Mouse (Mus musculus): ENCODE results near the gene Metrn.

Gene Metrn

DNA sequence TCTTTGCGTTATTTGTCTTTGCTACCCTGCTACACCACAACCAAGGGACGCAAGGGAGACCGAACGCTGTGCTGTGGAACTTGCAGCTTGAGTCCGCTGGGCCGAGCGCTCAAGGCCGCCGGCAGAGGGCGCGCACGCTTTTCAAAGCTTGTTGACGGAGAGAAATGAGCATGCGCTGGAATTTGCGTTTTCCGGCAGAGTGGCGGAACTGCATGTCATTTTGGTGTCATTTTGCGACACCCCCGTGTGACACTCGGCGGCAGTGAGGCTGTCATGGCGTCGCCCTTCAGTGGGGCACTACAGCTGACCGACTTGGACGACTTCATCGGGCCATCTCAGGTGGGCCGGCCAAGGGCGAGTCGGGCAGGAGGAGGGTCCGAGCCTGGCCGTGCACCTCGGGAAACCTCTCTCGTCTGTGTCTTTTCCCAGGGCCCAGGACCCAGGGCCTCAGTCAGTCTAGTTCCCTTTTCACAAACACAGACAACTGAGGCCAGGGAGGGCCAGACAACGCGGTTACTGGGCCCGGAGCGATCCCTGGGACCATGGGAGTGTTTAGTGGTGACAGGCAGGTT is 23.3 kb downstream of the Metrn start, which contains the start of gene Narfl:
TSS of gene Narfl (plus strand) at position 228 of the 572 bp plus-strand sequence.
- peak; percentile 95 to 98 for DNase-seq (ENCODE audit: low spot score in 2 of 2)

DNA sequence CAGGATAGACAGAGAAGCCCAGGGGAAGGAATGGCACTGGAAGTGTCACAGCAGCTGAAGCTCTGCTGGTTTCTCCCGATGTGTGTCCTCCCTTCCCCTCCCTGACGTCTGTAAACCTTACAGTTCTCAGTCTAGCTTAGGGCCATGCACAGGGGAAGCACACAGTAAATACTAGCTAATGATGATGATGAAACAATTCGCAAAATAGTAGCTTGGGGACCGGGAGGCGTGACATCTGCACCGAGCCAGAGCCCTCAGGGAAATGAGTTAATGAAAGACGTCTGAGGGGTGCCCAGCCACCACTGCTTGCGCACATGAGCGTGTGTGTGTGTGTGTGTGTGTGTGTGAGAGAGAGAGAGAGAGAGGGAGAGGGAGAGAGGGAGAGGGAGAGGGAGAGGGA is 27.6 kb downstream of the Metrn start:
- no peak for DNase-seq (ENCODE audit: low spot score in 2 of 2)

DNA sequence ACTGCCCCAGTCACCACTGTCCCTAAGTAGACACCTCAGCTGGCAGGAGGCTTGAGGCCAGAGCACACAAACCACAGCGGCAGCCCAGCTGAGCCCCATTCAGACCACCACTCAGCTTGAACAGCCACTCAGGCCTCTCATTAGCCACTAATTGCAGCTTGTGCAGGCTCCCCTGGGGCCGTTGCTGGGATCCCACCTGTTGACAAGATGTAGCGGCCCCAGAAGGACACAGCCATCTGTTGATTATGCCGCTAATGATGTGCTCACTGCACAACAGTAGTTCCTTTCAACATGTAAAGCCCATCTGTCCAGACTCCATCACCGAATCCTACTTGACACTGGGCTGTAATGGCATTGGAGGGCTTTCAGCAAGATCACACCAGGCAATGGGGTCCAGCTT is 31.1 kb downstream of the Metrn start:
- no peak for DNase-seq (ENCODE audit: low spot score in 2 of 2)

DNA sequence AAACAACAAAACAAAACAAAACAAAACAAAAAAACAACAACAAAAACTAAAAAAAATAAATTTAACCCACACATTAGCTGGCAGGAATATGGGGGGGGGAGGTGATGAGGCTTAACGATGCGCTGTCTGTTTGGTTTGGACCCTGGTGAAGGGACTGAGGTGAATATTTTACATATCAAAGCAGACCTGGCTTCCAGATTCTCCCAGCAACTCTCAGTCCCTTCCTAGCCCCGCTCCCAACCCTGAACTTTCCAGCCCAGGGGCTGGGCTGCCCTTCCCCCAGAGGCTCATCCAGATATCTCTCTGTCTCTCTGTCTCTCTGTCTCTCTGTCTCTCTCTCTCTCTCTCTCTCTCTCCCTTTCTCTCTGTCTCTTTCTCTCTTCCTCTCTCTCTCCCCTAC is 34.3 kb downstream of the Metrn start:
- DNase-seq (ENCODE audit: low spot score in 2 of 2): no peak

DNA sequence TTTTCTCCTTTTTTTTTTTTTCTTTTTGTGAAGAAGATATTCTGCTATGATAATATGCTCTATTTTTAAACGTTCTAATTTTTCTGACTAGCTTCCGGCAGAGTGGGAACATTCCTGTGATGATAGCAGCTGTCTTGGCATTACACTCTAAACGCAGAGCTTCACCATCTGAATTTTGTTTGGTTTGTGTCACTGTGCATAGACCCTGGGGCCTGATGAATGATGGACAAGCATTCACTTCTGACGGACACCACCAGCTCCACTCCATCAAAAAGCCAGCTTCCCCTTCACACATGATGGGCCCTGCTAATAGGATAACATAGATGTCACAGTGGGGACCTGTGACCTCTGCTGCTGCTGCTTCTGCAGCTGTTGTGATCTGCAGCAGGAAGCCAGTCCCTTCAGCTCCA is 35.4 kb downstream of the Metrn start:
- DNase-seq (ENCODE audit: low spot score in 2 of 2): no peak

DNA sequence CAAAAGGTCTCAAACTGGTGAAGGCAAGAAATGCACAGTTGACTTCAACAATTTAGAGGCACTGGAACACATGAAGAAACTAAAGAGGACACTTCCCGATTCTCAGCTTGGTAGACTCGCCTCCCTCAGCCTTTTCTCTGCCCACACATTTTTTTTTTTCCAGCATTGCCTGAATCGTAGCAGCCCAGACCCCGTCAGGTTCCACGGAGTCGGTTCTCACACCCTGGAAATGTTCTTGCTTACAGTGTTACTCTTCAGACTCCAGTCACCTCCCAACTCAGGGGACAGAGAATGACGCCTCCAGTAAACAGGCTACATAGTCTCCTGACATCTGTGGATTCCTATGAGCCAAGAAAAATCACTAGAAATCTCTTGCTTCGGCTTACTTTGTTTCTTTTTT is 36.8 kb downstream of the Metrn start:
- DNase-seq (ENCODE audit: low spot score in 2 of 2): no peak

DNA sequence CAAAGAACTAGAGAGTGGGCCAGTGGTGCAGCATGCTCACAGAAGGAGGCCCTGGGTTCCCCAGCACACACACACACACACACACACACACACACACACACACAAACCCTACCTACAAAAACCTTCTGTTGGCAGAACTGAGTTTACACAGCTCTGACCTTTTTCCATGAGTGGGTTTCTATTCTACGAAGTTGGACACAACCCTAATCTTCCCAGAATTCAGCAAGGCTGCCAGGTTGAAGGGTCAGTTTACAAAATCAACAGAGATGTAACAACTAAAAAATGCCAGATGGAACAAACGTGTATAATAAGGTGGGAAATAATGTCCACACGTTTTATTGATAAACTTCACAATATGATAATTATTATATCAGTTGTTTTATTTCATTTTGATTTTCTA is 39.2 kb downstream of the Metrn start:
- no peak for DNase-seq (ENCODE audit: low spot score in 2 of 2)

DNA sequence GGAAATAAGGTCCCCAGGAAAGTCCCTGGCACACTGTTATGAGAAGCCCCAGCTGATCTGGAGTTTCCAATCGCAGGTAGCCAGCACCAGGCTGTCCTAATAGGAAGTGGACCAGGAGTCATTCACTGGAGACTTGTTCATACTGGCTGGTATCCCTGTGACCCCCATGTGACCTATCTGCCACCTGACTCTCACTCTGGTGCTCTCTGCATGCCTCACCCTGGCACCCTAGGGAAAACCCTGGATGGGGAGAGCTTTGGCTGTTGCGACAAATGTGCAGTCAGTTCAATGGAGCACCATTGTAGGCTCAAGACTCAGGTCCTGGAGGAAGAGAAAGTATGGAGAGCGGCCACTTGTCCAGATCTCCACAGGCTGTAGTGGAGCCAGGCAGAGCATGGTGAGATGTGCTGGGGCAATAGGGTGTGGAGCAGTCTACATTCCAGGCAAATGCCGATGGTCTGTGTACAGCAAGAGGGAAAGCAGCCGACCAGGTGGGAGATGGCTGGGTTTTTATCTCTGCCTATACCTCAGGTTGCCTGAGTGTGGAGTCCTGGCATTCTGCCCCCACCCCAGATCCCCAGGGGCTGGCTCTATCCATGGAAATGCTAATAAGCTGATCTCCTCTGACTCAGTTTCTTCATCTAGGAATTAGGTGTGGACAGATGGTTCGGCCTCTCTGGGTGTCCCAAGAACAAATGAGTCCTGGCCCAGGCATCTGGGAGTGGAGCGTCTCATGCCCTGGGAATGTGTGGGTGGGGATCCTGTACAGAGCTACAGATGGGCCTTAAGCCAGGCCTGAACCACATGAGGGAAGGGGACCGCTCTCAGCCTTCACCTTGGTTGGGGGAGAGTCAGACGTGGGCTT is 40.3 kb downstream of the Metrn start:
- no peak for DNase-seq (ENCODE audit: low spot score in 2 of 2)

DNA sequence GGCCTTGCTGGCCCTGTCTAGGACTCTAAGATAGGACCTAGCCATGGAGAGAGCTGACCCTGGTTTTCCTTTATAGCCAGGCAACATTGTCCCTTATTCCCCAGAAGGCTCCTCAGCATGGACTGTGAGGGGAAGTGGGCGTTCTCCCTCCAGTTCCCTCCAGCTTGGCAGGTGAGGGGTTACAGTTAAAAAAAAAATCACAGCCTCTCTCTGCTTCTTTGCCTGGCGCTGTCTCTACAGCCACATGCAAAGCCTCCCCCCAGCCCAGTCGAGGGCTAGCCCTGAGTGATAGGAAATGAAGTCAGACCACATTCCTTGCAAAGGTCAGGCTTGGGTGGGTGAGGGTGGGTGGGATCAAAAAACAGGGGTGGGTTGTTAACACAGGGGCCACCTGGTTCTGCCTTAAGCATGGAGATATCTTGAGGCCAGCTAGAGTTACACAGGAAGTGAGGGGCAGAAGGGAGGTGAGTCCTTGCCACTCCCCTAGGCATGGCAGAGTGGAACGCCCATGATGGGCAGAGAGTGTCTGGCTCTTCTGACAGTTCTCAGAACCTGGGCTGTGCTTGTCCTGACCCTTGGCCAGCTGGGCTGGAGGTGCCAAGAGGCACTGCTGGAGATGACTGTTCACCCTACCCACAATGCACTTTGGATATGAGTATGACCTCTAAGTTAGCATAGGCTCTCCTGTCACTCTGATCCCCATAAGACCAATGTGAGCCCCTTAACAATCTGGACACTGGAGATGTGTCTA is 41.1 kb downstream of the Metrn start:
- DNase-seq (ENCODE audit: low spot score in 2 of 2): no peak

DNA sequence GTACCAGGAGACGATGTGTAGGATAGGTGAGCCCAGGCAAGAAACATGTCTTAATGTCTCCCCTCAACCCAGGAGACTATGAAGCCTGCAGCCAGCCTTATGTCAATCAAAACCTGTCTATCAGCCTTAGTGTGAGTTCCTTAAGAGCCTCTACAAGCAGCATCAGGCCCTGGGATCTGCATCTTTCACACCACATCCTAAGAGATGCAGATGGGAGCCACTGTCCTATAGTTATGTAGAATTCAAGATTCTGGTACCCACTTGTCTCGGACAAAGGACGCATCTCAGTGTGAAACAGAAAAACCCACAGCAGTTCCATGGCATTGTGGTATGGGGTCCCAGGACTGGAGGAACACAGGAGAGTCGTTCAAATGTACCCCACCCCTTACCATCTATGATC is 41.9 kb downstream of the Metrn start:
- no peak for DNase-seq (ENCODE audit: low spot score in 2 of 2)

DNA sequence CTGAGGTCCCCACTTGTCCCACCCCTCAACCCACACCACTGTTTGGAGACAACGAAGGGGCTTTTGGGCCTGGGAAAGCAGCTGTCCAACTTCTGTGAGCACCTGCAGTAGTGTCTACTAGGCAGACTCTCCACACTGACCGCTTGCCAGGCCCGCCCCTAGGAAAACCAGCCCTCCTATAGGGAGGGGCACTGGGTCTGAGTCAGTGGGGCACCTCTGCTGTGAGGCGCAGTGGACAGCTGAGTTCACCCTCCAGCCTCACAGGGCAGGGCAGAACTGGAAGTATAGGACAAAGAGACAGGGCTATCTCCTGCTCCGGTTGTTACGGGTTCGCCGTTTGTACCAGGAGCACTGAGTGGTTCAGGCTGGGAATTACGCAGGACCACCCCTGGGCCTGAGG is 42.7 kb downstream of the Metrn start, which contains the start of gene Msln:
TSS of gene Msln (minus strand) at position 138 of the 400 bp plus-strand sequence.
- no peak for DNase-seq (ENCODE audit: low spot score in 2 of 2)

DNA sequence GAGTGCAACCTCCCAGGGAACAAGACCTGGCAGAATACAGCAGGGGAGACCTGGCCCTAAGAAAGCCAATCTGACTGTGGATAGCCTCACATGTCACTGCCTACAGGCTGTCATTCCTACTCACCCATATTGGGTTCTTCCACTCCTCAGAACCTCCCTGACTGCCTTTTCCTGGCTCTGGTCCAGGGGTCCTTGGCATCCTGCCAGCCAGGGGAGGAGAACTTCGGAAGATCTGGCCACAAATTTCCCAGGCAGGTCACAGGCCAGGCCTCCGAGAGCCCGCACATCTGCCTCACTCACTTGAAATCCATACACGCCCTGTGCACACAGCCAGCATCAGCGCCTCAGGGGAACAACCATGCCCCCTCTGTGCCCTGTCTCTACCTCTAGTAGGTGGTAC is 45.5 kb downstream of the Metrn start:
- no peak for DNase-seq (ENCODE audit: low spot score in 2 of 2)

DNA sequence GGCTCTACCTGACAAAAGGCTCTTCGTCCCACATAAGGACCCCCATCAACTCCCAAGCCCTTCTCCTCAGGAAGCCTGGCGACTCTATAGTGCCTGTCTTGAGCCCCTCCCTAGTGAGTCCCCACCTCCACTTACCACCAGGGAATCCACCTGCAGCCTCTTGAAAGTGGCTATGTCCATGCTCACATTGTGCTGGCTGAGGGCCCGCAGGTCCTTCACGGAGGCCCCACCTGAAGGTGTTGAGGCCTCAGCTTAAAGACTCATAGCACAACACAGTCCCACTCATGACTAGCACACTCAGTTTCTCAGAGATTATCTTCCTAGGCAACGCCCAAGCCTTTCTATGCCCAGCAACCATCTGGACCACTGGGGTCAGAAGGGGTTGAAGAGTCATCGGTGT is 47.6 kb downstream of the Metrn start:
- DNase-seq (ENCODE audit: low spot score in 2 of 2): no peak

DNA sequence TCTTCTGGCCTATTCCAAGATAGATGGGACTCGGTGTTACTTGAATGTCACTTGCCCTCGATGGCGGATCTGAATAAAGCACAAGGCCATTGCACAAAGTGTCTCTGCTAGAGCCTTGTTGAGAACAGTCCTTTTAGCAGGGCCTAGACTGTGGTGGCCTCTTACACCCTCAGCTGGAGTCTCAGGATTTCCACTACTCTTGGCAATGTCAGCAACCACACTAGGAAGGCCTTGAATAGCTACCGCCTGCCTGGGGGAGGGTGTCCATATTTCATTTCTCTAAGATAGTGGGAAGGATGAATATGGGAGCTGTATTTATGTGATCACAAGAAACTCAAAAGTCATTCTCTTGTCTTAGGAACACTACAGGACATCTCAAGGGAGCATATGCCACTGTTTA is 48.7 kb downstream of the Metrn start:
- no peak for DNase-seq (ENCODE audit: low spot score in 2 of 2)

DNA sequence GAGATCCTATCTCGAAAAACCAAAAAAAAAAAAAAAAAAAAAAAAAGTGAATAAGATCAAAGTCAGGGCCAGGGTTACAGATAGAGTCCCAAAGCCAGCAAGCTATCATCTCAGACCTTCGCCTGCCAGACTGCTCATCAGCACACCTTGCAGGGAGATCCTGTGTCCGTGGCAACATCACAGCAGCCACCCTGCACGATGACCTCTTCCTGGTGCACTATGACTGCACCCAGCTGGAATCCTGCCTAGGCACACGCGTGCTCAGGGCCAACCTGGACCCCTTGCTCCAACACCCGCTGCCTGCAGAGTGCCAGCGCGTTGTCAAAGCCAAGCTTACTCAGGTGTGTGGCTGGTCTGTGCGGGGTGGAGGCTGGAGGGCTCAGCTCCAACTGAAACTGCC is 52.6 kb downstream of the Metrn start:
- DNase-seq (ENCODE audit: low spot score in 2 of 2): no peak

DNA sequence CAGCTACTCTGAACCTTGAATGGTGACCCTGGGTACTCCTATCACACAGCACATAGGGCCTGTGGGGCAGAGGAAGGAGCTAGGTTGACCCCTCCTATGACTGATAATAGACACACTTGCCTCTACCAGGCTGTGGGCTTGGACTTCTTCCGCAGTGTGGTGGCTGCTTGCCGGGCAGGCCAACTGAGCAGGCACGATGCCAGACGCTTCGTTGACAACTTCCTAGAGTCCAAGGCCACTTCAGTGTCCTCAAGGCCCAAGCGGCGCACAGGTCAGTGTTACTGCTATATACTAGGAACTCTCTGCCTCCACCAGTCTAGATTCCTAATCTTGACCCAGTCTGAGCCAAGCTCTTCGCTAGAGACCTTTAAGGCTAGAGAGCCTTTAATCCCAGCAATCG is 53.1 kb downstream of the Metrn start:
- no peak for DNase-seq (ENCODE audit: low spot score in 2 of 2)

Data from spleen, postnatal 14 days (tissue).